Mouse (Mus musculus): ENCODE measurements around the gene Icam1. TPM values are rescaled to one million over a fixed set of nuclear protein-coding genes. Genes with fewer than 3 reads are reported as not detected.

The Icam1 gene
- polyA plus RNA-seq, 1 experiment from 2014 or later = 3.8 TPM

- ATAC-seq (ENCODE audit: low FRiP score) = peak; percentile 17; the same call in 1 of the 2 replicates
- H3K27ac ChIP-seq = no peak within 1 kb of the TSS; the same call in 1 of the 2 replicates
- H3K4me1 ChIP-seq = peaks cover 53% of the 10 kb centered on the region
- peak within 1 kb of the TSS; percentile 42; the same call in 1 of the 2 replicates for H3K9ac ChIP-seq
- H3K4me3 ChIP-seq (replicated peaks) = peak within 1 kb of the TSS; percentile 29
- no peaks in the 10 kb centered on the region for H3K36me3 ChIP-seq (replicated peaks)
- WGBS = 2% methylated on average over 37 of the region's 37 CpGs
- H3K27me3 ChIP-seq = peaks cover 93% of the 10 kb centered on the region
- peak within 1 kb of the TSS; percentile 87 for H3K4me2 ChIP-seq
- no peaks in the 10 kb centered on the region for H3K9me3 ChIP-seq
These were observed 13.7 kb downstream of the Icam1 start, which contains the start of gene Icam4 for GRCm38 (mm10) chr9:21029291-21030054. Gene Icam4, plus strand, starts transcription at chr9:21029373.

GRCm38 (mm10) chr9:21030055-21030600 lies 14.3 kb downstream of the Icam1 start:
- H3K4me2 ChIP-seq = peak overlapping the region; percentile 87
- no peak overlapping the region for H3K27ac ChIP-seq
- peaks cover 53% of the 10 kb centered on the region for H3K4me1 ChIP-seq

GRCm38 (mm10) chr9:21030781-21031250 lies 15.0 kb downstream of the Icam1 start:
- peaks cover 55% of the 10 kb centered on the region for H3K4me1 ChIP-seq
- under 1% methylated on average over 13 of the region's 13 CpGs for WGBS
- H3K4me3 ChIP-seq (replicated peaks) = peak overlapping the region; percentile 45

More at GRCm38 (mm10) chr9:21030055-21030600, 14.3 kb downstream of the Icam1 start:
- peaks cover 99% of the 10 kb centered on the region for H3K27me3 ChIP-seq
- H3K9me3 ChIP-seq = no peaks in the 10 kb centered on the region
- H3K36me3 ChIP-seq (replicated peaks) = no peaks in the 10 kb centered on the region
- no peak for ATAC-seq (ENCODE audit: low FRiP score)
- 0 out of 2 replicates have a peak overlapping the region, but pooled peaks have one; percentile 1 for H3K4me3 ChIP-seq (replicated peaks)
- WGBS = 20% methylated on average over 22 of the region's 22 CpGs
- H3K9ac ChIP-seq = no peak overlapping the region

GRCm38 (mm10) chr9:21031251-21031895 lies 15.6 kb downstream of the Icam1 start:
- ATAC-seq (ENCODE audit: low FRiP score) = peak; percentile 42
- H3K9me3 ChIP-seq = no peaks in the 10 kb centered on the region
- H3K27me3 ChIP-seq = peaks cover 99% of the 10 kb centered on the region
- peak overlapping the region; percentile 45 for H3K4me3 ChIP-seq (replicated peaks)
- peak overlapping the region; percentile 87 for H3K4me2 ChIP-seq
- H3K27ac ChIP-seq = no peak overlapping the region
- peaks cover 55% of the 10 kb centered on the region for H3K4me1 ChIP-seq
- H3K9ac ChIP-seq = peak overlapping the region; percentile 45; the same call in 1 of the 2 replicates
- WGBS = under 1% methylated on average over 36 of the region's 36 CpGs
- no peaks in the 10 kb centered on the region for H3K36me3 ChIP-seq (replicated peaks)

More at GRCm38 (mm10) chr9:21030781-21031250, 15.0 kb downstream of the Icam1 start:
- Histone ChIP-seq H3K36me3 (replicated peaks) (no peaks in the 10 kb centered on the region), H3K9ac (0 out of 2 replicates have a peak overlapping the region, but pooled peaks have one; percentile 9), H3K4me2 (peak overlapping the region; percentile 87), H3K27ac (no peak overlapping the region), H3K9me3 (no peaks in the 10 kb centered on the region), H3K27me3 (peaks cover 99% of the 10 kb centered on the region)
- ATAC-seq (ENCODE audit: low FRiP score) = peak; percentile 63

- no peaks in the 10 kb centered on the region for H3K36me3 ChIP-seq (replicated peaks)
- peaks cover 59% of the 10 kb centered on the region for H3K4me1 ChIP-seq
- peaks cover 99% of the 10 kb centered on the region for H3K27me3 ChIP-seq
- no peaks in the 10 kb centered on the region for H3K9me3 ChIP-seq
- no peak within 1 kb of the TSS for H3K27ac ChIP-seq
- peak; percentile 20; the same call in 1 of the 2 replicates for ATAC-seq (ENCODE audit: low FRiP score)
- WGBS = under 1% methylated on average over 35 of the region's 35 CpGs
- peak within 1 kb of the TSS; percentile 46 for H3K4me3 ChIP-seq (replicated peaks)
- H3K9ac ChIP-seq = peak within 1 kb of the TSS; percentile 45; the same call in 1 of the 2 replicates
- peak within 1 kb of the TSS; percentile 87 for H3K4me2 ChIP-seq
These were observed 16.1 kb downstream of the Icam1 start, which contains the start of gene Icam5 for GRCm38 (mm10) chr9:21031896-21032351. Gene Icam5, plus strand, starts transcription at chr9:21032073.

- Histone ChIP-seq H3K9me3 (no peaks in the 10 kb centered on the region), H3K27me3 (peaks cover 99% of the 10 kb centered on the region), H3K27ac (no peak overlapping the region), H3K36me3 (replicated peaks) (no peaks in the 10 kb centered on the region), H3K4me2 (peak overlapping the region; percentile 87), H3K4me3 (replicated peaks) (peak overlapping the region; percentile 46), H3K4me1 (peaks cover 64% of the 10 kb centered on the region), H3K9ac (0 out of 2 replicates have a peak overlapping the region, but pooled peaks have one; percentile 38)
- 2% methylated on average over 7 of the region's 7 CpGs for WGBS
- no peak for ATAC-seq (ENCODE audit: low FRiP score)
These were observed 16.7 kb downstream of the Icam1 start for GRCm38 (mm10) chr9:21032491-21032890.

- peak; percentile 61 for ATAC-seq (ENCODE audit: low FRiP score)
- Histone ChIP-seq H3K27me3 (peaks cover 99% of the 10 kb centered on the region), H3K27ac (no peak overlapping the region), H3K4me3 (replicated peaks) (peak overlapping the region; percentile 46), H3K4me1 (peaks cover 62% of the 10 kb centered on the region), H3K36me3 (replicated peaks) (no peaks in the 10 kb centered on the region), H3K9ac (peak overlapping the region; percentile 38; the same call in 1 of the 2 replicates), H3K4me2 (peak overlapping the region; percentile 87), H3K9me3 (no peaks in the 10 kb centered on the region)
- under 1% methylated on average over 34 of the region's 34 CpGs for WGBS
These were observed 17.4 kb downstream of the Icam1 start for GRCm38 (mm10) chr9:21033136-21033535.

GRCm38 (mm10) chr9:21034481-21035085 lies 18.8 kb downstream of the Icam1 start:
- WGBS = 3% methylated on average over 17 of the region's 17 CpGs
- 0 out of 2 replicates have a peak overlapping the region, but pooled peaks have one; percentile 7 for H3K4me3 ChIP-seq (replicated peaks)
- H3K27me3 ChIP-seq = peaks cover 99% of the 10 kb centered on the region
- H3K9ac ChIP-seq = no peak overlapping the region
- H3K9me3 ChIP-seq = no peaks in the 10 kb centered on the region; the same call in 1 of the 2 replicates
- no peaks in the 10 kb centered on the region for H3K36me3 ChIP-seq (replicated peaks)
- H3K4me2 ChIP-seq = no peak overlapping the region
- H3K27ac ChIP-seq = no peak overlapping the region
- ATAC-seq (ENCODE audit: low FRiP score) = no peak
- peaks cover 57% of the 10 kb centered on the region for H3K4me1 ChIP-seq

GRCm38 (mm10) chr9:21035586-21035985 lies 19.8 kb downstream of the Icam1 start:
- Histone ChIP-seq H3K9me3 (no peaks in the 10 kb centered on the region; the same call in 1 of the 2 replicates), H3K4me2 (no peak overlapping the region), H3K4me3 (replicated peaks) (no peak overlapping the region), H3K4me1 (peaks cover 47% of the 10 kb centered on the region), H3K27ac (no peak overlapping the region), H3K27me3 (peaks cover 99% of the 10 kb centered on the region), H3K9ac (no peak overlapping the region), H3K36me3 (replicated peaks) (no peaks in the 10 kb centered on the region)
- WGBS = 17% methylated on average over 9 of the region's 9 CpGs
- ATAC-seq (ENCODE audit: low FRiP score) = no peak

GRCm38 (mm10) chr9:21036161-21036560 lies 20.4 kb downstream of the Icam1 start:
- Histone ChIP-seq H3K9ac (no peak overlapping the region), H3K4me2 (no peak overlapping the region), H3K9me3 (no peaks in the 10 kb centered on the region; the same call in 1 of the 2 replicates), H3K4me1 (peaks cover 41% of the 10 kb centered on the region), H3K27me3 (peaks cover 99% of the 10 kb centered on the region), H3K27ac (no peak overlapping the region), H3K36me3 (replicated peaks) (no peaks in the 10 kb centered on the region), H3K4me3 (replicated peaks) (peak overlapping the region; percentile 2; the same call in 1 of the 2 replicates)
- no peak for ATAC-seq (ENCODE audit: low FRiP score)
- 7% methylated on average over 20 of the region's 20 CpGs for whole genome bisulfite sequencing

GRCm38 (mm10) chr9:21036666-21037065 lies 20.9 kb downstream of the Icam1 start:
- Histone ChIP-seq H3K4me1 (peaks cover 36% of the 10 kb centered on the region), H3K4me2 (peak overlapping the region; percentile 53), H3K9me3 (no peaks in the 10 kb centered on the region; the same call in 1 of the 2 replicates), H3K27me3 (peaks cover 97% of the 10 kb centered on the region), H3K36me3 (replicated peaks) (no peaks in the 10 kb centered on the region), H3K9ac (no peak overlapping the region), H3K27ac (no peak overlapping the region), H3K4me3 (replicated peaks) (peak overlapping the region; percentile 37)
- no peak for ATAC-seq (ENCODE audit: low FRiP score)
- WGBS = under 1% methylated on average over 22 of the region's 22 CpGs

Measured in forebrain, embryonic 12.5 days (tissue).